Mouse (Mus musculus) C2C12 (cell line): ENCODE measurements around the gene Tnfaip3. TPM values are rescaled to one million over a fixed set of nuclear protein-coding genes. Genes with fewer than 3 reads are reported as not detected.
A peak's percentile ranks its signal among the peaks of the same experiment; 100 is the strongest.

ENCODE experiments used
- H3K27me3 ChIP-seq: one replicate; pipeline ENCODE4 v1.6.1; 2011; ENCODE audit not compliant: control insufficient read depth, insufficient read depth, insufficient read length
- H3K36me3 ChIP-seq: one replicate; pipeline ENCODE4 v1.6.1; 2011; ENCODE audit not compliant: control insufficient read depth, insufficient read depth
- H3K4me3 ChIP-seq: one replicate; pipeline ENCODE4 v1.5.1; 2011; ENCODE audit warnings: mild to moderate bottlenecking, control low read depth; ENCODE audit not compliant: poor library complexity, insufficient read depth, severe bottlenecking
- H3K79me2 ChIP-seq: one replicate; pipeline ENCODE4 v1.6.1; 2011; ENCODE audit not compliant: control insufficient read depth, insufficient read depth
- H3K79me3 ChIP-seq: one replicate; pipeline ENCODE4 v1.6.1; 2011; ENCODE audit warnings: low read depth, control low read depth
- H3ac ChIP-seq: one replicate; pipeline ENCODE3; 2011; ENCODE audit warnings: low read depth; ENCODE audit not compliant: control insufficient read depth, insufficient read length
- CEBPB ChIP-seq: IDR thresholded peaks from one replicate; pipeline ENCODE4 v1.6.1; 2011; ENCODE audit warnings: low read depth, mild to moderate bottlenecking, control low read depth, moderate library complexity
- CTCF ChIP-seq: IDR thresholded peaks from one replicate; pipeline ENCODE4 v1.5.1; 2011; ENCODE audit not compliant: control insufficient read depth, insufficient read depth, insufficient read length
- FOSL1 ChIP-seq: IDR thresholded peaks from one replicate; pipeline ENCODE4 v1.8.0; 2011; ENCODE audit warnings: mild to moderate bottlenecking, low read length; ENCODE audit not compliant: poor library complexity, insufficient read depth, severe bottlenecking
- MAX ChIP-seq: IDR thresholded peaks from one replicate; pipeline ENCODE4 v1.6.1; 2011; ENCODE audit warnings: mild to moderate bottlenecking, control low read depth
- MYOD1 ChIP-seq: IDR thresholded peaks from one replicate; pipeline ENCODE4 v1.6.1; 2011; ENCODE audit warnings: low read depth; ENCODE audit not compliant: control insufficient read depth, insufficient read length
- MYOG ChIP-seq: IDR thresholded peaks from one replicate; pipeline ENCODE4 v1.6.1; 2011; ENCODE audit not compliant: control insufficient read depth, insufficient read length; ENCODE audit errors: extremely low read depth
- USF1 ChIP-seq: IDR thresholded peaks from one replicate; pipeline ENCODE4 v1.6.1; 2011; ENCODE audit warnings: low read depth, mild to moderate bottlenecking, control low read depth, moderate library complexity
- polyA plus RNA-seq: library from polyadenylated mRNA; unstranded; fragments of >200 nt; fragmentation: generic; extraction: Trizol; gene quantifications from one replicate; pipeline ENCODE4 v1.2.1, GENCODE M21; 2012; ENCODE audit warnings: missing spikeins

The Tnfaip3 gene
- polyA plus RNA-seq, 1 experiment: 4.3 TPM

GRCm38 (mm10) chr10:18965601-18966000 is 49.9 kb downstream of the Tnfaip3 start:
- H3K36me3 ChIP-seq: no peaks in the 10 kb centered on the region
- no peaks in the 10 kb centered on the region for H3K79me3 ChIP-seq
- no peaks in the 10 kb centered on the region for H3K27me3 ChIP-seq
- no peak overlapping the region for H3K4me3 ChIP-seq
- H3ac ChIP-seq: no peak overlapping the region
- TF ChIP-seq MYOG (no peak), CTCF (no peak)
- no peaks in the 10 kb centered on the region for H3K79me2 ChIP-seq

DNA sequence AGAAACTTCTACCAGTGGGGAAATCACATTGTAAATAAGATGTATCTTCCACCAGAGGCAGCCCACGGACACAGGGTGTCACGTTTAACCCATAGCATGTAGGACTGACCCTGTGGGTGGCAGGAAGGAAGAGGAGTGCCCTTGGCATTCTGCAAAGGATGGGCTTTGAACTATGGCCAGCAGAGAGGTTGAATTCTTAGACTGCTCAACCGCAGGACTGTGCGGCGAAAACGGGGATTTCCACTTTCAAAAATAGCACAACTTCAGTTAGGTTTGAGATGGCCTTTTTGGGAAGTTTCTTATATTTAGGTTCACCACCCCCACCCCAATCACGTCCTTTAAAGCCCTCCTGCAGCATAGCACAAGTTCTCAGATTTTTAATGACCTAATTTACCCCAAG is 50.6 kb downstream of the Tnfaip3 start:
- no peaks in the 10 kb centered on the region for H3K79me2 ChIP-seq
- TF ChIP-seq USF1 (no peak), MYOD1 (no peak), CTCF (no peak), FOSL1 (no peak), CEBPB (no peak), MYOG (no peak), MAX (no peak)
- H3K79me3 ChIP-seq: no peaks in the 10 kb centered on the region
- no peaks in the 10 kb centered on the region for H3K36me3 ChIP-seq
- no peak overlapping the region for H3K4me3 ChIP-seq
- H3K27me3 ChIP-seq: no peaks in the 10 kb centered on the region
- no peak overlapping the region for H3ac ChIP-seq

- Histone ChIP-seq H3K79me2 (no peaks in the 10 kb centered on the region), H3K36me3 (no peaks in the 10 kb centered on the region), H3K4me3 (no peak overlapping the region), H3K27me3 (no peaks in the 10 kb centered on the region), H3ac (no peak overlapping the region), H3K79me3 (no peaks in the 10 kb centered on the region)
- no peak for TF ChIP-seq CEBPB
- peak; percentile 55 for TF ChIP-seq MYOD1
These were observed 55.5 kb downstream of the Tnfaip3 start for GRCm38 (mm10) chr10:18959777-18960492.

DNA sequence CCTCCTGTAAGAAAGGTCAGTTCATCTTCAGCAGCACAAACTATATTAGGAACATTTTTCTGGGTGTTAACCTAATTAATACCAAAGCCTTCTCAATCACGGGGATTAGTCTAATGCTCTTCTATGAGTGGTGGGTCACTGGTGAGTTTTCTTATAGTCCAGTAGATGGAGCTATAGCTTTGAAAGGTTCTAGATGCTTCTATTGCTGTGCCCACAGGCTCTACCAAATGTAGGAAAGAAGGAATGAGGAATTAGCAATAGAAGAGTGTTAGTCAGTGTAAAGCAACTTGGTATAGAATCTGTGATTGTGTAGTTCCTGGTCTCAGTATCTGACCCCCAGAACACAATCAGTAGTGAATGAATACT is 61.8 kb downstream of the Tnfaip3 start:
- no peaks in the 10 kb centered on the region for H3K36me3 ChIP-seq
- no peak for TF ChIP-seq MAX
- no peak for TF ChIP-seq USF1
- TF ChIP-seq CTCF: no peak
- no peak for TF ChIP-seq FOSL1
- TF ChIP-seq MYOD1: no peak
- no peak for TF ChIP-seq CEBPB
- TF ChIP-seq MYOG: no peak
- H3K4me3 ChIP-seq: no peak overlapping the region
- no peak overlapping the region for H3ac ChIP-seq
- H3K27me3 ChIP-seq: no peaks in the 10 kb centered on the region
- H3K79me2 ChIP-seq: no peaks in the 10 kb centered on the region
- no peaks in the 10 kb centered on the region for H3K79me3 ChIP-seq

GRCm38 (mm10) chr10:18953011-18953705 is 62.3 kb downstream of the Tnfaip3 start:
- no peaks in the 10 kb centered on the region for H3K36me3 ChIP-seq
- no peaks in the 10 kb centered on the region for H3K27me3 ChIP-seq
- TF ChIP-seq MYOG (no peak), MYOD1 (no peak), MAX (no peak), USF1 (no peak), CTCF (no peak), CEBPB (no peak), FOSL1 (no peak)
- H3K79me2 ChIP-seq: no peaks in the 10 kb centered on the region
- H3K79me3 ChIP-seq: no peaks in the 10 kb centered on the region
- no peak overlapping the region for H3K4me3 ChIP-seq
- H3ac ChIP-seq: no peak overlapping the region

Other genes starting within 250 kb of the Tnfaip3 start
- not detected for gene Gm4922, start 228.9 kb downstream of the Tnfaip3 start, polyA plus RNA-seq
- 0.02 TPM for gene Perp, start 170.6 kb downstream of the Tnfaip3 start, polyA plus RNA-seq